Mouse (Mus musculus): ENCODE measurements around the gene Mycbpap. TPM values are rescaled to one million over a fixed set of nuclear protein-coding genes. Genes with fewer than 3 reads are reported as not detected.

Mycbpap gene
- polyA plus RNA-seq, 1 experiment, result 3.6 TPM

DNA sequence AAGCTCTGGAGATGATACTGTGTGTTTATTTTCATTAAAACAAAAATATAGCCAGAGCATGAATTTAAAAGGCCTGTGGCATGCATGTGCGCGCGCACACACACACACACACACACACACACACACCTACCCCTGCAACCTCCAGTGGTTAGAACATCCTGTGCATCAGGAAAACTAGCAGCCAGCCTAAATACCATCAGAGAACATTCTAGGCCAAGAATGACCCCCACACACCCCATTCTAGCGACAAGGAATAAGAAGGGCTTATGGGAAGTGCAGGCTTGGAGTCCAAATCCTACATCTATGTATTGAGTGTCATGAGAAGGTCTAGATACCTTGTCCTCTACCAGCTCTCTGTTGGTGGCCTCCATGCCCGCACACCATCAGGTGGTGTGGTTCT lies 41.8 kb upstream of the Mycbpap start:
- Histone ChIP-seq H3K4me1 (ENCODE audit: control insufficient read depth, insufficient read depth, low read length) (no peaks in the 10 kb centered on the region; the same call in 1 of the 2 replicates), H3K27me3 (ENCODE audit: control insufficient read depth, insufficient read depth, low read length) (no peaks in the 10 kb centered on the region), H3K4me3 (replicated peaks; ENCODE audit: insufficient read depth, low read depth, low read length) (no peak overlapping the region), H3K27ac (ENCODE audit: insufficient read depth, low read length) (no peak overlapping the region)
- WGBS, result 89% methylated on average over 5 of the region's 5 CpGs
- TF ChIP-seq POLR2A (IDR thresholded peaks at IDR 0.05; ENCODE audit: borderline replicate concordance, insufficient read depth, low read length), result no peak
- no peak for TF ChIP-seq CTCF (IDR thresholded peaks at IDR 0.05; ENCODE audit: borderline replicate concordance, insufficient read depth, low read depth, low read length)
- no peak for DNase-seq

DNA sequence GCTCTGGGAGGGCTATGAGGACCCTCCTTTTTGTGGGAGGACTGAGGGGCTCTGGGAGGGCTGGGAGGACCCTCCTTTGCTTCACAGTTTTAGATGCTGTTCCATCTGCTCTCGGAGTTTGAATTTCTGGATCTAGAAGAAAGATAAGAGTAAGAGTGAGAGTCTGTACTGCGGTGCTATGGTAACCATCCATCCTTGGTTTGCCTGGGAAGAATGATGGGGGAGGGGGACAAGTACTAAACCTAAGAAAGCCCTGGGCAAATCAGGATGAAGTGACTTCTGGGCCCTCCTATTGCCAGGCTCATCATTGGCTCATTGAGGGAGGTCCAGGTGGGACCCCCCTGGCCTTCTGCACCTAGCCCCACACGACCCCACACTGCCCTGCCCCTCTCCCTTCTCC lies 36.7 kb upstream of the Mycbpap start:
- TF ChIP-seq POLR2A (IDR thresholded peaks at IDR 0.05; ENCODE audit: borderline replicate concordance, insufficient read depth, low read length), result no peak
- TF ChIP-seq CTCF (IDR thresholded peaks at IDR 0.05; ENCODE audit: borderline replicate concordance, insufficient read depth, low read depth, low read length), result no peak
- no peaks in the 10 kb centered on the region for H3K4me1 ChIP-seq (ENCODE audit: control insufficient read depth, insufficient read depth, low read length)
- H3K27me3 ChIP-seq (ENCODE audit: control insufficient read depth, insufficient read depth, low read length), result no peaks in the 10 kb centered on the region
- no peak overlapping the region for H3K4me3 ChIP-seq (replicated peaks; ENCODE audit: insufficient read depth, low read depth, low read length)
- no peak for DNase-seq
- WGBS, result 74% methylated on average over 3 of the region's 3 CpGs
- no peak overlapping the region for H3K27ac ChIP-seq (ENCODE audit: insufficient read depth, low read length)

GRCm38 (mm10) chr11:94550442-94550744 lies 28.9 kb upstream of the Mycbpap start:
- no peak overlapping the region for H3K4me3 ChIP-seq (replicated peaks; ENCODE audit: insufficient read depth, low read depth, low read length)
- WGBS, result 87% methylated on average over 5 of the region's 5 CpGs
- TF ChIP-seq CTCF (IDR thresholded peaks at IDR 0.05; ENCODE audit: borderline replicate concordance, insufficient read depth, low read depth, low read length), result no peak
- TF ChIP-seq POLR2A (IDR thresholded peaks at IDR 0.05; ENCODE audit: borderline replicate concordance, insufficient read depth, low read length), result no peak

GRCm38 (mm10) chr11:94549691-94550441 lies 28.3 kb upstream of the Mycbpap start:
- Histone ChIP-seq H3K4me1 (ENCODE audit: control insufficient read depth, insufficient read depth, low read length) (peaks cover 7% of the 10 kb centered on the region; the same call in 1 of the 2 replicates), H3K27ac (ENCODE audit: insufficient read depth, low read length) (peak overlapping the region; percentile 88; the same call in 1 of the 2 replicates), H3K27me3 (ENCODE audit: control insufficient read depth, insufficient read depth, low read length) (no peaks in the 10 kb centered on the region), H3K4me3 (replicated peaks; ENCODE audit: insufficient read depth, low read depth, low read length) (no peak overlapping the region)
- no peak for DNase-seq
- TF ChIP-seq CTCF (IDR thresholded peaks at IDR 0.05; ENCODE audit: borderline replicate concordance, insufficient read depth, low read depth, low read length) (no peak), POLR2A (IDR thresholded peaks at IDR 0.05; ENCODE audit: borderline replicate concordance, insufficient read depth, low read length) (no peak)
- 75% methylated on average over 10 of the region's 10 CpGs for WGBS

More at GRCm38 (mm10) chr11:94550442-94550744, 28.9 kb upstream of the Mycbpap start:
- Histone ChIP-seq H3K27me3 (ENCODE audit: control insufficient read depth, insufficient read depth, low read length) (no peaks in the 10 kb centered on the region), H3K27ac (ENCODE audit: insufficient read depth, low read length) (no peak overlapping the region), H3K4me1 (ENCODE audit: control insufficient read depth, insufficient read depth, low read length) (peaks cover 7% of the 10 kb centered on the region; the same call in 1 of the 2 replicates)
- DNase-seq, result no peak

- Histone ChIP-seq H3K27ac (ENCODE audit: insufficient read depth, low read length) (peak within 1 kb of the TSS; percentile 88), H3K4me3 (replicated peaks; ENCODE audit: insufficient read depth, low read depth, low read length) (peak within 1 kb of the TSS; percentile 84), H3K27me3 (ENCODE audit: control insufficient read depth, insufficient read depth, low read length) (no peaks in the 10 kb centered on the region), H3K4me1 (ENCODE audit: control insufficient read depth, insufficient read depth, low read length) (peaks cover 7% of the 10 kb centered on the region; the same call in 1 of the 2 replicates)
- DNase-seq, result peak; percentile 94 to 99
- WGBS, result 2% methylated on average over 49 of the region's 49 CpGs
- TF ChIP-seq CTCF (IDR thresholded peaks at IDR 0.05; ENCODE audit: borderline replicate concordance, insufficient read depth, low read depth, low read length) (peak; percentile 70), POLR2A (IDR thresholded peaks at IDR 0.05; ENCODE audit: borderline replicate concordance, insufficient read depth, low read length) (peak; percentile 73; the same call in 1 of the 2 replicates)
Observed at GRCm38 (mm10) chr11:94548888-94549690, 27.5 kb upstream of the Mycbpap start, which contains the start of gene Rsad1. TSS of gene Rsad1 (minus strand) at chr11:94549255.

GRCm38 (mm10) chr11:94548041-94548784 lies 26.7 kb upstream of the Mycbpap start:
- Histone ChIP-seq H3K4me3 (replicated peaks; ENCODE audit: insufficient read depth, low read depth, low read length) (peak overlapping the region; percentile 84), H3K27me3 (ENCODE audit: control insufficient read depth, insufficient read depth, low read length) (no peaks in the 10 kb centered on the region), H3K27ac (ENCODE audit: insufficient read depth, low read length) (peak overlapping the region; percentile 88), H3K4me1 (ENCODE audit: control insufficient read depth, insufficient read depth, low read length) (peaks cover 7% of the 10 kb centered on the region; the same call in 1 of the 2 replicates)
- no peak for TF ChIP-seq CTCF (IDR thresholded peaks at IDR 0.05; ENCODE audit: borderline replicate concordance, insufficient read depth, low read depth, low read length)
- no peak for TF ChIP-seq POLR2A (IDR thresholded peaks at IDR 0.05; ENCODE audit: borderline replicate concordance, insufficient read depth, low read length)
- peak; percentile 60 to 70 for DNase-seq
- WGBS, result 2% methylated on average over 24 of the region's 24 CpGs

DNA sequence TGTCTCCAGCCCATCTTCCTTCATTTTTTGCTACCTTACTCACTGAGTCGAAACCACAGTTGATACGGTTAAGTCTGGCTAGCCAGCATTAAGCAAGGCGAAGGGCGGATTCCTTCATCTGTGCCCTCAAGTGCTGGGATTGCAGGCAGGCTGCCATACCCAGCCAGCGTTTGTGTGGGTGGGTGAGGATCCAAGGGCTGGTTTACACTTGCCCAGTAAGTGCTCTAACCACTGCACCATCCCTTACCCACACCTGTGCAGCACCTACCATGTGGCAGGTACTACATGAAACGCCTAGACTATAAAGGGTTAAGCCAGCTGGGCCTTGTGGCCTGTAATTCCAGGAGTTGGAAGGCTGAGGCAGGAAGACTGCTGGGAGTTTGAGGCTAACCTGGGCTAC lies 25.7 kb upstream of the Mycbpap start:
- 88% methylated on average over 6 of the region's 6 CpGs for WGBS
- no peak for DNase-seq
- TF ChIP-seq POLR2A (IDR thresholded peaks at IDR 0.05; ENCODE audit: borderline replicate concordance, insufficient read depth, low read length) (no peak), CTCF (IDR thresholded peaks at IDR 0.05; ENCODE audit: borderline replicate concordance, insufficient read depth, low read depth, low read length) (no peak)
- H3K4me3 ChIP-seq (replicated peaks; ENCODE audit: insufficient read depth, low read depth, low read length), result no peak overlapping the region
- H3K4me1 ChIP-seq (ENCODE audit: control insufficient read depth, insufficient read depth, low read length), result peaks cover 7% of the 10 kb centered on the region; the same call in 1 of the 2 replicates
- H3K27me3 ChIP-seq (ENCODE audit: control insufficient read depth, insufficient read depth, low read length), result no peaks in the 10 kb centered on the region
- no peak overlapping the region for H3K27ac ChIP-seq (ENCODE audit: insufficient read depth, low read length)
